Mouse (Mus musculus) lung, adult 2 months (tissue): ENCODE data around the gene Gm8374. TPM values are rescaled to one million over a fixed set of nuclear protein-coding genes. Genes with fewer than 3 reads are reported as not detected.
"Not testable (repeated sequence)": the region's sequence is repeated elsewhere in the genome, so short reads cannot be mapped to it uniquely, and the experiment has no call there.

Experiments
- DNase-seq: peaks from one replicate; pipeline ENCODE4 v3.0.0; 2022
- H3K4me1 ChIP-seq: fragments of 200-500 bp; 2 replicates; pipeline ENCODE4 v1.6.1; 2011; ENCODE audit warnings: low read length; ENCODE audit not compliant: control insufficient read depth, insufficient read depth
- H3K4me3 ChIP-seq: fragments of 200-500 bp; replicated peaks from 2 replicates; pipeline ENCODE3; 2011; ENCODE audit warnings: low read depth, mild to moderate bottlenecking, control low read depth, low read length; ENCODE audit errors: extremely low read depth
- WGBS: fragments of 180-500 bp; shearing (Covaris S2); methylation state at CpG from one replicate; pipeline ENCODE4 v1.1.7; 2018; 5-methylcytosine and 5-hydroxymethylcytosine counted together
- polyA plus RNA-seq: library from polyadenylated mRNA; depleted of rRNA; stranded (reverse); fragments of >200 nt; gene quantifications from 2 replicates; pipeline ENCODE4 v1.2.3, GENCODE M21; 2012; rRNA removed

Gm8374 gene
- not detected in 2 replicates for polyA plus RNA-seq

GRCm38 (mm10) chr14:7365034-7365433 is at the start of gene Gm8374:
Gm8374 (minus strand) TSS chr14:7365134.
- WGBS: 82% methylated on average over 3 of the region's 3 CpGs
- H3K4me1 ChIP-seq, H3K4me3 ChIP-seq, DNase-seq: not testable (repeated sequence)

DNA sequence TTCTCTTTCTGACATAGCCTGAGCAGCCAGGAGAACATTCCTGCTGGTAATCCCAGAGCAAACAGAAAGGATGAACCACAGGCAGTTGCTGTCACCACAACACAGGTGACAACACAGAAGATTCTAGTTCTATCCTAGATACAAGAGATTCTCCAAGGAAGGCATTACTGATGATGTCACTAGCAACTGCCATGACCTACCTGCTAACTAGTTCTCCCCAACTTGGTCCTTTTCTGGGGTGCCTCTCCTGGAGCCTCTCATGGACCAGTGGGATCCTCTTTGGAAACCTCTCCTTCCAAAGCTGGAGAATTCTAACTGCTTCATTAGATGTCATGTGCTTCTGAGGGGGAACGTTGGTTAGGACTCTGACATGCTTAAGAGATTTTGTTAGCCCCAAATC is 32.6 kb downstream of the Gm8374 start, which contains the start of gene Gm5797:
TSS of gene Gm5797 (minus strand) at position 101 of the 400 bp plus-strand sequence.
- DNase-seq, H3K4me3 ChIP-seq, H3K4me1 ChIP-seq: not testable (repeated sequence)
- no CpG with 5 or more reads among the region's 1 CpGs for WGBS

- WGBS: 0% methylated on average over 19 of the region's 19 CpGs
- DNase-seq, H3K4me1 ChIP-seq, H3K4me3 ChIP-seq: not testable (repeated sequence)
Measured at GRCm38 (mm10) chr14:7315093-7315492, 49.8 kb downstream of the Gm8374 start.

- 0% methylated on average over 19 of the region's 35 CpGs for WGBS
- not testable (repeated sequence) for DNase-seq, H3K4me3 ChIP-seq, H3K4me1 ChIP-seq
Measured at GRCm38 (mm10) chr14:7314661-7315060, 50.3 kb downstream of the Gm8374 start, which contains the start of gene Gm3739. Gm3739 (minus strand) TSS chr14:7315049.

Other genes with a start within 250 kb of the Gm8374 start
- gene Gm6676, start 239.7 kb downstream of the Gm8374 start, polyA plus RNA-seq: not detected in 2 replicates
- gene Gm3512, start 190.6 kb downstream of the Gm8374 start, polyA plus RNA-seq: 0.17 TPM in 1 of 2 replicates, not detected in the other
- not detected in 2 replicates for gene Gm16434, start 170.6 kb downstream of the Gm8374 start, polyA plus RNA-seq
- not detected in 2 replicates for gene Gm3727, start 100.4 kb downstream of the Gm8374 start, polyA plus RNA-seq
- gene Gm3739, start 50.1 kb downstream of the Gm8374 start, polyA plus RNA-seq: 0.08 and 0.13 TPM in 2 replicates
- not detected in 2 replicates for gene Gm5797, start 32.7 kb downstream of the Gm8374 start, polyA plus RNA-seq
- not detected in 2 replicates for gene Gm3755, start 85.8 kb upstream of the Gm8374 start, polyA plus RNA-seq
- 0.11 and 0.12 TPM in 2 replicates for gene Gm3752, start 118.6 kb upstream of the Gm8374 start, polyA plus RNA-seq
- gene Gm3558, start 203.4 kb upstream of the Gm8374 start, polyA plus RNA-seq: 0.19 and 0.20 TPM in 2 replicates
- not detected in 2 replicates for gene Gm10338, start 230.5 kb upstream of the Gm8374 start, polyA plus RNA-seq